Mouse (Mus musculus) gastrocnemius, postnatal 4 days (tissue): ENCODE results near the gene Apobec3. TPM values are rescaled to one million over a fixed set of nuclear protein-coding genes. Genes with fewer than 3 reads are reported as not detected.
"Not testable (repeated sequence)": the region's sequence is repeated elsewhere in the genome, so short reads cannot be mapped to it uniquely, and the experiment has no call there.

Experiments
- DNase-seq, 2 experiments: peaks; one replicate each; pipeline ENCODE4 v3.0.0; 2021 to 2022; ENCODE audit warnings: low spot score in 2 of 2, mixed read lengths in 2 of 2
- total RNA-seq, 2 experiments: library from RNA; stranded (reverse); gene quantifications; 2 replicates each; pipeline ENCODE4 v1.2.3; 2021

The Apobec3 gene
- total RNA-seq, 2 experiments from 2014 or later, result 10.2 to 13.4 TPM

- DNase-seq, result no peak
These were observed 2.9 kb downstream of the Apobec3 start for GRCm38 (mm10) chr15:79894343-79894742.

- DNase-seq, result not testable (repeated sequence)
These were observed 4.0 kb downstream of the Apobec3 start for GRCm38 (mm10) chr15:79895221-79896079.

- DNase-seq, result no peak
These were observed 4.7 kb downstream of the Apobec3 start for GRCm38 (mm10) chr15:79896080-79896725.

GRCm38 (mm10) chr15:79898988-79899387 is 7.5 kb downstream of the Apobec3 start:
- DNase-seq, result no peak

GRCm38 (mm10) chr15:79899828-79900510 is 8.5 kb downstream of the Apobec3 start:
- no peak for DNase-seq

GRCm38 (mm10) chr15:79900751-79901150 is 9.3 kb downstream of the Apobec3 start:
- DNase-seq, result no peak

GRCm38 (mm10) chr15:79901399-79901798 is 9.9 kb downstream of the Apobec3 start:
- DNase-seq, result no peak

GRCm38 (mm10) chr15:79903081-79903480 is 11.6 kb downstream of the Apobec3 start:
- DNase-seq, result not testable (repeated sequence)

GRCm38 (mm10) chr15:79903963-79904362 is 12.5 kb downstream of the Apobec3 start:
- DNase-seq, result no peak

- not testable (repeated sequence) for DNase-seq
These were observed 13.2 kb downstream of the Apobec3 start for GRCm38 (mm10) chr15:79904678-79905077.

- no peak for DNase-seq
These were observed 13.8 kb downstream of the Apobec3 start for GRCm38 (mm10) chr15:79905211-79905610.

GRCm38 (mm10) chr15:79906855-79907254 is 15.4 kb downstream of the Apobec3 start:
- DNase-seq, result no peak

- not testable (repeated sequence) for DNase-seq
These were observed 17.5 kb downstream of the Apobec3 start for GRCm38 (mm10) chr15:79909006-79909405.

GRCm38 (mm10) chr15:79910812-79911211 is 19.4 kb downstream of the Apobec3 start:
- not testable (repeated sequence) for DNase-seq

- DNase-seq, result no peak
These were observed 19.9 kb downstream of the Apobec3 start for GRCm38 (mm10) chr15:79911339-79911738.

- no peak for DNase-seq
These were observed 22.4 kb downstream of the Apobec3 start for GRCm38 (mm10) chr15:79913761-79914346.

GRCm38 (mm10) chr15:79914357-79914756 is 22.9 kb downstream of the Apobec3 start:
- no peak for DNase-seq

- DNase-seq, result no peak
These were observed 24.7 kb downstream of the Apobec3 start for GRCm38 (mm10) chr15:79916150-79916549.

- no peak for DNase-seq
These were observed 25.8 kb downstream of the Apobec3 start for GRCm38 (mm10) chr15:79917111-79917720.

GRCm38 (mm10) chr15:79918485-79918884 is 27.0 kb downstream of the Apobec3 start:
- DNase-seq, result no peak

GRCm38 (mm10) chr15:79919787-79920186 is 28.3 kb downstream of the Apobec3 start:
- no peak for DNase-seq
